Mouse (Mus musculus) hindbrain, embryonic 11.5 days (tissue): ENCODE data around the gene St8sia6. TPM values are rescaled to one million over a fixed set of nuclear protein-coding genes. Genes with fewer than 3 reads are reported as not detected.

Source experiments
- ATAC-seq: fragments of 200-750 bp; cut with Nextera tagmentation; 2 replicates; pipeline ENCODE4 v1.8.0; 2017; ENCODE audit warnings: mild to moderate bottlenecking, moderate TSS enrichment, moderate library complexity; ENCODE audit not compliant: low FRiP score
- DNase-seq: peaks from one replicate; pipeline ENCODE4 v3.0.0-alpha.2; 2015; ENCODE audit warnings: low spot score
- H3K27ac ChIP-seq: fragments of 300-500 bp; sonication (generic); 2 replicates; pipeline ENCODE4 v1.5.1; 2014; ENCODE audit warnings: mild to moderate bottlenecking, low read depth, low read length
- H3K27me3 ChIP-seq: fragments of 300-500 bp; sonication (generic); 2 replicates; pipeline ENCODE4 v1.6.1; 2014; ENCODE audit warnings: mild to moderate bottlenecking, low read length, moderate library complexity, mixed read lengths; ENCODE audit not compliant: control insufficient read depth, insufficient read depth
- H3K36me3 ChIP-seq: fragments of 300-500 bp; sonication (generic); 2 replicates; pipeline ENCODE4 v1.6.1; 2014; ENCODE audit warnings: mild to moderate bottlenecking, low read length, moderate library complexity, mixed read lengths; ENCODE audit not compliant: control insufficient read depth, insufficient read depth
- H3K4me1 ChIP-seq: fragments of 300-500 bp; sonication (generic); replicated peaks from 2 replicates; pipeline ENCODE4 v1.6.1; 2014; ENCODE audit warnings: low read length, mixed read lengths; ENCODE audit not compliant: control insufficient read depth, insufficient read depth
- H3K4me2 ChIP-seq: fragments of 300-500 bp; sonication (generic); replicated peaks from 2 replicates; pipeline ENCODE4 v1.6.1; 2014; ENCODE audit warnings: mild to moderate bottlenecking, low read depth, low read length
- H3K4me3 ChIP-seq: fragments of 300-500 bp; sonication (generic); 2 replicates; pipeline ENCODE4 v1.5.1; 2014; ENCODE audit warnings: low read depth, low read length
- H3K9ac ChIP-seq: fragments of 300-500 bp; sonication (generic); 2 replicates; pipeline ENCODE4 v1.6.1; 2014; ENCODE audit warnings: low read depth, low read length
- H3K9me3 ChIP-seq: fragments of 300-500 bp; sonication (generic); 2 replicates; pipeline ENCODE4 v1.6.1; 2016; ENCODE audit warnings: low read length; ENCODE audit not compliant: control insufficient read depth
- WGBS: fragments of 180-500 bp; shearing (Covaris S2); extraction: QIAGEN DNeasy Blood & Tissue Kit; methylation state at CpG from one replicate; pipeline ENCODE4 v1.1.7; 2014; 5-methylcytosine and 5-hydroxymethylcytosine counted together
- polyA plus RNA-seq: library from polyadenylated mRNA; unstranded; fragments of >200 nt; fragmentation: Nextera tagmentation; extraction: Ambion mirVana; gene quantifications from 2 replicates; pipeline ENCODE4 v1.2.1, GENCODE M21; 2014

The St8sia6 gene
- 0.02 and 0.18 TPM in 2 replicates for polyA plus RNA-seq

DNA sequence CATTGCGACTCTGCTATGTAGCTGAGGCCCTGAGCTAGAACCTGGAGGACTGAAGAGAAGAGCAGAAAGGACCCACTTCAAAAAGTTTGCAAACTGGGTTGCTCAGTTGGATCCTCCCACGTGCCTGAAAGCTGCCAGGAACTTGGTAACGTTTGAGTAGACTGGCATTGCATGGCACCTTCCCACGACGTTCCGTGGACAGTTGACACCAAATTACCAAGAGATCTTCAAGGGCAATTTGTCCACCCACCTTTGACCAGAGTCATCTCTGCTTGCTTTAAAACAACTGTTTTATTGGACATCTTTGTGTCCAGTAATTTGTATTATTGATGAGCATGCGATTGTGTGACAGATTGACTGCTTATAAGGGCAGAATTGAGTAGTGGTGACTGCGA, at the start of gene St8sia6:
TSS of gene St8sia6 (minus strand) at position 96 of the 395 bp plus-strand sequence.
- DNase-seq (no peak), ATAC-seq (no peak)
- H3K4me3 ChIP-seq, result peak within 1 kb of the TSS; percentile 51
- 56% methylated on average over 8 of the region's 8 CpGs for WGBS
- no peak within 1 kb of the TSS for H3K27ac ChIP-seq
- H3K4me1 ChIP-seq, result no peaks in the 10 kb centered on the region
- peak within 1 kb of the TSS; percentile 93 for H3K4me2 ChIP-seq
- H3K9ac ChIP-seq, result peak within 1 kb of the TSS; percentile 40
- no peaks in the 10 kb centered on the region for H3K9me3 ChIP-seq
- no peaks in the 10 kb centered on the region for H3K36me3 ChIP-seq
- H3K27me3 ChIP-seq, result peaks cover 15% of the 10 kb centered on the region

DNA sequence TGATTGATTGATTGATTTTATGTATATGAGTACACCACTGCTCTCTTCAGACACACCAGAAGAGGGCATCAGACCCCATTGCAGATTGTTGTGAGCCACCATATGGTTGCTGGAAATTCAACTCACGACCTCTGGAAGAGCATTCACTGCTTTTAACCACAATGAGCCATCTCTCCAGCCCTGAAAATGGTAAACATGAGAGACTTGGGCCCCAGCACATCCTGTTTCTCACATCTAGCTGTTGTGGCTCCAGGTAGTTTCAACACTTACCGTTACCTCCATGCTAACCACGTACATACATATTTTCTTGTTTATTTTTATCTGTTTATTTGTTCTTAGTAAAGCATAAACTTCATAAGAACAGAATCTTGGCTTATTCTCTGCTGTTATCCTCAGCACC, 42.4 kb upstream of the St8sia6 start:
- Histone ChIP-seq H3K4me1 (no peaks in the 10 kb centered on the region), H3K27ac (no peak overlapping the region), H3K27me3 (no peaks in the 10 kb centered on the region), H3K4me2 (no peak overlapping the region), H3K36me3 (no peaks in the 10 kb centered on the region), H3K9me3 (no peaks in the 10 kb centered on the region), H3K9ac (no peak overlapping the region), H3K4me3 (no peak overlapping the region)
- 83% methylated on average over 3 of the region's 3 CpGs for WGBS
- ATAC-seq (no peak), DNase-seq (no peak)

DNA sequence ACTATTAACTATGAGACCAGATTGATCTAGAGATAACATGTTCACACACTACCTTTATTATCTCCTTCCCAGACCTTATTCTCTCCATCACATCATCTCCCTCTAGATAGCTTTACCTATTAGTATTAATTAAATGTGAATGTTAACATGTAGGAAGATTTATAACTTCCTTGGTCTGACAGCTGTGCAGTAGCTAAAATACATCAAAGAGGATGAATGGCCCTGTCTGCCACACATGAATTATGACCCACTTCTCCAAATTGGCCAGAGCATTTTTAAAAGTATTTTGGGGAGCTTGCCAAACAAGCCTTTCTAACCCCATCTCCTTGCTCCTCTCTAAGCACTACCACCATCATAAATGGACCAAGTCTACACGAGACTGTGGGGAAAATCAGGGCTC, 41.1 kb upstream of the St8sia6 start:
- WGBS, result 68% methylated on average over 1 of the region's 1 CpGs

DNA sequence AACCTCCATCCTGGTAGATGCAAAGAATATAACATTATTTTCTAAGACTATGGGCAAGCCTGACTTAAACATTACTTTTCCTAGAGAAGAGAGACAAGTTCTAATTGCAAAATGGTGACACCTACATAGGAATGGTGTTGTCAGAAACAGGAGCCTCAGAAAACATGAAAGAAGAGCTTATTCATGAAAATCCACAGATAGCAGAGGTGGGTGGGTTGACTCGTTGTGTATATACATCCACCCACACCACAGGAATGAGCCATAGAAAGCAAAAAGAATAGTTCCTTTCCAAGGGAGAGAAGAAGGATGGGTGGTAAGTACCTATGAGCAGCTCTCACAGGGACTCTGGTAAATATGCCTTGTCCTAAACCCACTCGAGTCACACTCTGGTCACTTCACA, 22.8 kb upstream of the St8sia6 start:
- no peak for DNase-seq
- no peak for ATAC-seq
- Histone ChIP-seq H3K27me3 (no peaks in the 10 kb centered on the region), H3K4me3 (no peak overlapping the region), H3K36me3 (no peaks in the 10 kb centered on the region), H3K27ac (no peak overlapping the region), H3K9me3 (no peaks in the 10 kb centered on the region), H3K4me1 (no peaks in the 10 kb centered on the region), H3K9ac (no peak overlapping the region), H3K4me2 (no peak overlapping the region)
- 83% methylated on average over 2 of the region's 2 CpGs for WGBS

More for the DNA sequence above, 41.1 kb upstream of the St8sia6 start:
- Histone ChIP-seq H3K4me3 (no peak overlapping the region), H3K4me1 (no peaks in the 10 kb centered on the region), H3K27ac (no peak overlapping the region), H3K4me2 (no peak overlapping the region), H3K36me3 (no peaks in the 10 kb centered on the region), H3K9ac (no peak overlapping the region), H3K27me3 (no peaks in the 10 kb centered on the region), H3K9me3 (no peaks in the 10 kb centered on the region)
- ATAC-seq (no peak), DNase-seq (no peak)

DNA sequence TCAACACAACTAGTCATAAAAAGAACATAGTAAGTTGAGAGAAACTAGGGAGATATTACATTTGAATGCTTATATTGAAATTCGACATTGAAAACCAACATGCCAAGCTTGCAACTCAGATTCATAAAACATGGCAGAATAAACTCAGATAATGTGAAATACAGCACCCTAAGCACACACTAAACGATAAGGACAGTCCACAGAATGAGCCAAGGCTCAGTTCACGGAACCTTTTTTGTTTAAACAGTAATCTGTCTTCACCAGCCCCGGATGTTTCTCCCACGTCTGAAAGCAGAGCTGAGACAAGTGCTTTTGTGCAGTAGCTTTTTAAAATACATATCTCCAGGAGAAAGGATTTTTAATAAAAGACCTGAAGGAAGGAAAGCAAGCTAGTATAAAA, 14.7 kb upstream of the St8sia6 start:
- no peak overlapping the region for H3K27ac ChIP-seq
- ATAC-seq, result no peak
- no peaks in the 10 kb centered on the region for H3K9me3 ChIP-seq
- no peaks in the 10 kb centered on the region for H3K27me3 ChIP-seq
- no peak for DNase-seq
- no peaks in the 10 kb centered on the region for H3K36me3 ChIP-seq
- H3K4me3 ChIP-seq, result no peak overlapping the region
- WGBS, result 76% methylated on average over 5 of the region's 5 CpGs
- no peak overlapping the region for H3K4me2 ChIP-seq
- H3K4me1 ChIP-seq, result no peaks in the 10 kb centered on the region
- H3K9ac ChIP-seq, result no peak overlapping the region

DNA sequence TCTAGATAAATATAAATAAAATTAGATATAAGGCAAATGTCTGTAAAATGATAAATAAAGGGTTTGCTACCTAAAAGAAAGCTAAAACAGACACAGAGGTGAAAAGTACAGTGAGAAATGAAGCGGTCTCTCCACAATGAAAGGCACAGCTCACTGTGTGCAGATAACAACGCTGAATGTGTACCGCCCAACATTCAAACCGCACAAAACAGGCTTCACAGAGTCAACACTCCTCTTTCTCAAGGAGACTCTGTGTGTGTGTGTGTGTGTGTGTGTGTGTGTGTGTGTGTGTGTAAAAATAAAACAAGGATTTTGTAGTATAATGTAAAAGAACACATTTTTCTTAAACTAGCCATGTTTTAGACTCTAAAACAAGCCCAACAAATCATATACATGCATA, 14.1 kb upstream of the St8sia6 start:
- no peak for DNase-seq
- H3K36me3 ChIP-seq, result no peaks in the 10 kb centered on the region
- H3K4me2 ChIP-seq, result no peak overlapping the region
- no peak overlapping the region for H3K27ac ChIP-seq
- H3K27me3 ChIP-seq, result no peaks in the 10 kb centered on the region
- H3K9me3 ChIP-seq, result no peaks in the 10 kb centered on the region
- WGBS, result 95% methylated on average over 4 of the region's 4 CpGs
- H3K9ac ChIP-seq, result no peak overlapping the region
- ATAC-seq, result no peak
- no peak overlapping the region for H3K4me3 ChIP-seq
- no peaks in the 10 kb centered on the region for H3K4me1 ChIP-seq

DNA sequence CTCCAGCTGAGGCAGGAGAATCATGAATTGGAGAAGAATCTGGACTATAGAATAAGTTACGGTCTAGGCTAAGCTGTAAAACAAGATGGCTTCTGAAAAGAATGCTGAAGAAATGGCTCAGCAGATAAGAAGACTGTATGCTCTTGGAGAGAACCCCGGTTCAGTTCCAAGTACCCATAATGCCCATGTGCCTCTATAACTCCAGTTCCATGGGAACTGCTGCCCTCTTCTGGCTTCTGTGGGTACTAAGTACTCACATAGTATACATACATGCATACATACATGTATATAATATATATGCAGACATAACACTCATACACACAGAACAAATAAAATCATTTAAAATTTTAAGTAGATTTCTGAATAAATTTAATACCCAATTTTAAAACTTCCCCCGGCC, 12.3 kb upstream of the St8sia6 start:
- no peaks in the 10 kb centered on the region for H3K9me3 ChIP-seq
- WGBS, result 85% methylated on average over 3 of the region's 3 CpGs

DNA sequence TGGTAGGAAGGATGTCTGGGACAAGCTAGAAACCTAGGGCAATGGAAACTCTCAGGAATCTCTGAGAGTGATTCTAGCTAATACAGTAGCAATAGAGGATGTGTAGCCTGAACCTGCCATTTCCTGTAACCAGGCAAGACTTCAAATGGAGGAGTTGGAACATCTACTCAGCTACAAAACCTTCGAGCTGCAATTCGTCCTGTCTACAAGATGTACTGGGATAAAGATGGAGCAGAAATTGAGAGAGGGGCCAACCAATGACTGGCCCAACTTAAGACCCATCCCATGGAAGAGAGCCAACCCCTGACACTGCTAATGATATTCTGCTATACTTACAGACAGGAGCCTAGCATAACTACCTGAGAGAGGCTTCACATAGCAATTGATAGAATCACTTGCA, 6.8 kb upstream of the St8sia6 start:
- DNase-seq (no peak), ATAC-seq (no peak)
- Histone ChIP-seq H3K27ac (no peak overlapping the region), H3K36me3 (no peaks in the 10 kb centered on the region), H3K27me3 (no peaks in the 10 kb centered on the region), H3K9ac (no peak overlapping the region), H3K4me1 (no peaks in the 10 kb centered on the region), H3K4me3 (no peak overlapping the region), H3K9me3 (no peaks in the 10 kb centered on the region), H3K4me2 (no peak overlapping the region)
- 97% methylated on average over 2 of the region's 2 CpGs for WGBS

More for the DNA sequence above, 12.3 kb upstream of the St8sia6 start:
- Histone ChIP-seq H3K27ac (no peak overlapping the region), H3K36me3 (no peaks in the 10 kb centered on the region), H3K4me2 (no peak overlapping the region), H3K27me3 (no peaks in the 10 kb centered on the region), H3K4me3 (no peak overlapping the region), H3K9ac (no peak overlapping the region), H3K4me1 (no peaks in the 10 kb centered on the region)
- ATAC-seq (no peak), DNase-seq (no peak)

DNA sequence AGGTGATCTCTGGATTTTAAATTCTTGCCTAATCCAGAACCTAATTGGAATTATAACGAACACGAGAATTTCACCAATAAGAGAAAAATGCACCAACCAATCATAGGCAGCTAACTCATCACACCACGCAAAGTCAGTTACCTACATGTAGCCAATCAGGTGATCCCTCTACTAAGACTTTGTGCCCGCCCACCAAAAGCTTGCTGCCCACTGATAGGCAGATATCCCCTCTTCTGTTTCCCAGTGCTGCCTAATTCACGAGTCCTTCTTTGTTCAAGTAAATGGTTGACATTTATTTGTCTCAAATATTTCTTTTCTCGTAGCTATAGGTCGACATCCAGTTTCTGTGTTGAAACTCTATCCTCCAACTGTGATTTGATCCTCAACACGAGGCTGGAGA, 582 bp upstream of the St8sia6 start:
- H3K36me3 ChIP-seq, result no peaks in the 10 kb centered on the region
- H3K27ac ChIP-seq, result no peak overlapping the region
- no peak overlapping the region for H3K4me3 ChIP-seq
- WGBS, result 86% methylated on average over 8 of the region's 8 CpGs
- no peak overlapping the region for H3K4me2 ChIP-seq
- no peak for ATAC-seq
- H3K27me3 ChIP-seq, result peaks cover 15% of the 10 kb centered on the region
- H3K9me3 ChIP-seq, result no peaks in the 10 kb centered on the region
- H3K9ac ChIP-seq, result no peak overlapping the region
- DNase-seq, result no peak
- H3K4me1 ChIP-seq, result no peaks in the 10 kb centered on the region
